Mouse (Mus musculus) intestine, embryonic 16.5 days (tissue): ENCODE results near the gene Bicd2. TPM values are rescaled to one million over a fixed set of nuclear protein-coding genes. Genes with fewer than 3 reads are reported as not detected.
A peak's percentile ranks its signal among the peaks of the same experiment; 100 is the strongest.

Experiments used
- ATAC-seq: fragments of 200-750 bp; cut with Nextera tagmentation; 2 replicates; pipeline ENCODE4 v1.8.0; 2017; ENCODE audit warnings: moderate TSS enrichment, moderate library complexity
- H3K27ac ChIP-seq: fragments of 300-500 bp; sonication (generic); 2 replicates; pipeline ENCODE4 v1.5.1; 2014; ENCODE audit warnings: mild to moderate bottlenecking, low read length
- H3K27me3 ChIP-seq: fragments of 300-500 bp; sonication (generic); replicated peaks from 2 replicates; pipeline ENCODE4 v1.6.1; 2014; ENCODE audit warnings: low read length, control low read depth, mixed read lengths; ENCODE audit not compliant: control insufficient read depth, insufficient read depth
- H3K36me3 ChIP-seq: fragments of 300-500 bp; sonication (generic); 2 replicates; pipeline ENCODE4 v1.6.1; 2014; ENCODE audit warnings: low read length, control low read depth; ENCODE audit not compliant: control insufficient read depth, insufficient read depth
- H3K4me1 ChIP-seq: fragments of 300-500 bp; sonication (generic); 2 replicates; pipeline ENCODE4 v1.6.1; 2014; ENCODE audit warnings: low read length, control low read depth, mixed read lengths; ENCODE audit not compliant: control insufficient read depth, insufficient read depth
- H3K4me2 ChIP-seq: fragments of 300-500 bp; sonication (generic); 2 replicates; pipeline ENCODE4 v1.6.1; 2014; ENCODE audit warnings: low read depth, low read length, control low read depth
- H3K4me3 ChIP-seq: fragments of 300-500 bp; sonication (generic); 2 replicates; pipeline ENCODE4 v1.5.1; 2014; ENCODE audit warnings: mild to moderate bottlenecking, low read length
- H3K9ac ChIP-seq: fragments of 300-500 bp; sonication (generic); 2 replicates; pipeline ENCODE4 v1.6.1; 2014; ENCODE audit warnings: low read depth, low read length
- H3K9me3 ChIP-seq: fragments of 300-500 bp; sonication (generic); 2 replicates; pipeline ENCODE4 v1.6.1; 2016; ENCODE audit warnings: low read length, control low read depth; ENCODE audit not compliant: control insufficient read depth
- whole genome bisulfite sequencing: fragments of 180-500 bp; shearing (Covaris S2); extraction: QIAGEN DNeasy Blood & Tissue Kit; methylation state at CpG from one replicate; pipeline ENCODE4 v1.1.7; 2014; 5-methylcytosine and 5-hydroxymethylcytosine counted together
- polyA plus RNA-seq: library from polyadenylated mRNA; unstranded; fragments of >200 nt; fragmentation: Nextera tagmentation; extraction: Ambion mirVana; gene quantifications from 2 replicates; pipeline ENCODE4 v1.2.1, GENCODE M21; 2015

The Bicd2 gene
- polyA plus RNA-seq, 1 experiment from 2014 or later = 14.7 TPM

DNA sequence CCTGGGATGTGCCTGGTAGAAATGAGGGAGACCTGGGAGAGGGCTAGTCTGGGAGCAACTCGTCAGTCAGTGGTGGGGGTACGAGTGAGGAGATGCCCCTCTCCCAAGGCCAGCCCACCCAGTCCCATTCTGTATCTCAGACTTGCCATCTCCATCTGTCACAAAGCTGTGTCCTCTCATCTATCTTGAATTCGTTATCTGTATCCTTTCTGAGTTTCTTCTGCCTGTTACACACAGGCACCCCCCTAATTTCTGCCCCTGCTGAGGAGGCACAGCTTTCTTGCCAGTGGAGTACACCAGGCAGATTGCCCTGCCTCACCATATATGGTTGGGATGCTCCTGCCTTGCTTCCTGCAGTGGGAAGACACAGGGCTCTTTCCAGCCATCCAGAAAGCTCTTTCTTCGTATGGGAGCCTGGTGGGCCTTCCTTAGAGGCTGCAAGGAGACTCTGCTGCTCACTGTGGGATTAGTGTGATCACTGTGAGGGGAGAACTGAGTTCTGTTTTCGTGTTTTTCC lies 12.7 kb downstream of the Bicd2 start:
- Histone ChIP-seq H3K4me2 (no peak overlapping the region), H3K27ac (no peak overlapping the region)
- no peak; the same call in 1 of the 2 replicates for ATAC-seq

DNA sequence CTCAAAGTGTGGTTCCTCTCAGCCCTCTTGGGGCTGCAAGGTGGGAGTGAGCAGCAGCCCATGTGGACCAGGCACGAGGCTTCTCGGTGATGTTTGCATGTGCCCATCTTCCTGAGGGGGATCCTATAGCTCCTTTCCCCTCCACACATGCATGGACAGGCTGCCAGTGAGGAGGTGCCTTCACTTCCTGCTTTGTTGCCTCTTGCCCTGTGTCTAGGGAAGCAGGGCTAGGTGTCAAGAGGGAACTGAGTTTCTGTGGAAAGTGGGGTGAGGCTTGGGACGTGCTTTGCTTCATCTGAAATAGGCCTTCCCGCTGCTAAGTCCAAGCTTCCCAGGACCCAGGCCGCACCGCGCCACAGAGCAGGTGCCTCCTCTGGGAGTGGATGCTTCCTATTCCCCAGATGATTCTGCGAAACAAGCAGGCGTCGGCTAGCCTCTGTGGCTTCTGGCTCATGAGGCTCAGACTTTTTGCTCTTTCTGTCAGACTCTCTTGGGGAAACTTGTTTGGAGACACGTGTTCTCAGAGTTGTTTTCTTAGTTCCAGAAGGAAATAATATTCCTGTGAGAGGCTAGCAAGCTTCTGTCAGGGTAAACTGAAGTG lies 14.2 kb downstream of the Bicd2 start:
- H3K27ac ChIP-seq = no peak overlapping the region
- no peaks in the 10 kb centered on the region for H3K9me3 ChIP-seq
- peaks cover 7% of the 10 kb centered on the region for H3K4me1 ChIP-seq
- H3K9ac ChIP-seq = no peak overlapping the region
- no peaks in the 10 kb centered on the region for H3K36me3 ChIP-seq
- ATAC-seq = no peak
- no peak overlapping the region for H3K4me2 ChIP-seq
- H3K27me3 ChIP-seq = no peaks in the 10 kb centered on the region
- 84% methylated on average over 11 of the region's 11 CpGs for WGBS
- no peak overlapping the region for H3K4me3 ChIP-seq

More for the DNA sequence above, 12.7 kb downstream of the Bicd2 start:
- WGBS = 72% methylated on average over 5 of the region's 5 CpGs
- no peak overlapping the region for H3K9ac ChIP-seq
- H3K36me3 ChIP-seq = no peaks in the 10 kb centered on the region
- H3K27me3 ChIP-seq = no peaks in the 10 kb centered on the region
- peaks cover 7% of the 10 kb centered on the region for H3K4me1 ChIP-seq
- no peak overlapping the region for H3K4me3 ChIP-seq
- no peaks in the 10 kb centered on the region for H3K9me3 ChIP-seq

DNA sequence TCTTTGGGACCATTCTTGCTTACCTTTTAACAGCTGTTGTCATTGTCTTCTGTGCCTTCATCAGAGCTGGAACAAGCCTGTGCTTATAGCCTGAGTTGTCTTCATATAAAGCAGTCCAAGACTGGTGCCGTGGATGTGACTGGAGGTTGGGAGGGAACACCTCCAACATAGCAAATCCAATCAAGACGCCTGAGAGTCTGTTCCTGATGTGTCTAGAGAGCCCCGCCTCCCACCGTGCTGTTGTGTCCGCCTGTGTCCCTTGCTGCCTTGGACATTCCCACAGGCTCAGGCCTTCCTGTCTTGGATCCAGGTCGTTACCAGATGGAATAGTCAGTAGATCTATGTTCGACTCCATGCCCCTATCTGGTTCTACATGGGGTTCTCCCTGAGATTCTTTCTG lies 14.7 kb downstream of the Bicd2 start:
- Histone ChIP-seq H3K9me3 (no peaks in the 10 kb centered on the region), H3K4me1 (peaks cover 11% of the 10 kb centered on the region), H3K27me3 (no peaks in the 10 kb centered on the region), H3K4me2 (no peak overlapping the region), H3K4me3 (no peak overlapping the region), H3K27ac (no peak overlapping the region), H3K36me3 (no peaks in the 10 kb centered on the region), H3K9ac (no peak overlapping the region)
- ATAC-seq = no peak
- WGBS = 83% methylated on average over 7 of the region's 7 CpGs

DNA sequence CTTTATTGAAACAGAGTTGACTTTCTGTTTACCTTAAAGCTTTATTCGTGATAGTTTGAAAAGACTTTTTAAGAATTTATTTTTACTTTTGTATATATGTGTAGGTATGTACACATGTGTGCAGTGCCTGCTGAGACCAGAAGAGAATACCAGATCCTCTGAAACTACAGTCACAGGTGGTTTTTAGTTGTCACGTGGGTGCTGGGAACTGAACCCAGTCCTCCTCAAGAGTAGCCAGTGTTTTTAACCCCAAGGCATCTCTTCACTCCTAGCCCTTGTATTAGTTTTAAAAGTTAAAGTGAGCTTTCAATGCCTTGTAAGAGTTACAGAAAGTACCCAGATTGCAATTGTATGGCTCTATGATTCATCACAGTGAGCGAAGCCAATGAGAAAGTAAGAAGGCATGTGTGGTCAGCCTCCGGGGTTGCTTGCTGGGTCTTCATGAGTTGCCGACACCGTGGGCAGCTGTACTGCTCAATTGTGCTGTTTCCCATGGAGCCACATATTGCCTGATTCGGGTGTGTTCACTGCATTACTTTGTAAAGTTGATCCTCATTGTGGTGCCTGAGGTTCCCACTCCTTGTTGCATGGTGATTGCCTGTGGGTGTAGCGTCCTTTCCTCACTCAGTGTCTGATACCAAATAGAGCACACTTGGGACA lies 16.1 kb downstream of the Bicd2 start:
- Histone ChIP-seq H3K4me1 (peaks cover 19% of the 10 kb centered on the region), H3K9ac (no peak overlapping the region), H3K4me2 (no peak overlapping the region), H3K27me3 (no peaks in the 10 kb centered on the region), H3K27ac (no peak overlapping the region), H3K36me3 (no peaks in the 10 kb centered on the region), H3K9me3 (no peaks in the 10 kb centered on the region), H3K4me3 (no peak overlapping the region)
- ATAC-seq = no peak
- 92% methylated on average over 8 of the region's 8 CpGs for WGBS

DNA sequence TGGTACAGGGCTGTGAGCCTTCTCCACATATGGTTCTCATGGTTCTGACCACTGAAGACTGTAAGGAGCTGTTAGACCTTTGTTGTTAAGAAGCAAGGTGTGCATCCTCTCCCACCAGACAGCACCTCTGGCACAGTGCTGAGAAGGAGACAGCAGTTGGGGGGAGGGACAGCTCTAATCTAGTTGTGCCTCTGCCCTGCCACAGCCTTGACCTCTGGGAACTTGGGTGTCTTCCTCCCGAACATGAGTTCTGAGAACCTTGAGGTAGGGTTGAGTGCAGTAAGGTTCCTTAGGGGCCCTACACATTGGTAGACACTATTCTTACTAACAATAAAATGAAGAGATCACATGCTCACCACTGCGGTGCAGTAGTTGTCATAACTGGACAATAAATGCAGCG lies 16.8 kb downstream of the Bicd2 start:
- Histone ChIP-seq H3K4me1 (peaks cover 15% of the 10 kb centered on the region), H3K27me3 (no peaks in the 10 kb centered on the region), H3K9ac (no peak overlapping the region), H3K36me3 (no peaks in the 10 kb centered on the region), H3K27ac (no peak overlapping the region), H3K9me3 (no peaks in the 10 kb centered on the region), H3K4me3 (no peak overlapping the region), H3K4me2 (no peak overlapping the region)
- WGBS = 85% methylated on average over 3 of the region's 3 CpGs
- ATAC-seq = no peak

DNA sequence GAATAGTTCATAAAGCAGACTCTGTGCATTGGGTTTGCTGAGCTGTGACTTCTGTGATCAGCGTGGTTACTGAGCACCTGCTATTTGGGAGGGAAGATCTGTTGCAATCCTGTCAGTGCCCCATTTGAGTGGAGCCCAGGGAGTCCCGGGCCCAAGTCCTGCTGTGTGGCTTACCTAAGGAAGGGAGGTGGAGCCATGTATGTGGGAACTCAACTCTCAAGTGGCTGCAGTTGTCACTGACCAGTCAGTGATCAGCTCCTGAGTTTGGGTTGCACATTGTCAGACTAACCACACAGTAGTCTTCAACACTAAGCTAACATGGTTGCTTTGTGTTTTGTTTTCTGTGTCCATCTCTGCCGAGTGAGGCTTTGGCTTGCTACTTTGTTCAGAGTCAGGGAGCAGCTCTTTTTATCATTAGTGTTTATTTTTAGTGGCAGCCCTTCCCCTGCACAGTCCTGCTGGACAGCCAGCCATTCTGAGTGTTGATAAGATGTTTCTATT lies 19.6 kb downstream of the Bicd2 start:
- H3K27ac ChIP-seq = no peak overlapping the region
- H3K27me3 ChIP-seq = no peaks in the 10 kb centered on the region
- 21% methylated on average over 3 of the region's 3 CpGs for WGBS
- ATAC-seq = no peak
- H3K4me1 ChIP-seq = peaks cover 20% of the 10 kb centered on the region
- no peak overlapping the region for H3K4me3 ChIP-seq
- H3K36me3 ChIP-seq = no peaks in the 10 kb centered on the region
- H3K9me3 ChIP-seq = no peaks in the 10 kb centered on the region
- no peak overlapping the region for H3K9ac ChIP-seq
- no peak overlapping the region for H3K4me2 ChIP-seq

DNA sequence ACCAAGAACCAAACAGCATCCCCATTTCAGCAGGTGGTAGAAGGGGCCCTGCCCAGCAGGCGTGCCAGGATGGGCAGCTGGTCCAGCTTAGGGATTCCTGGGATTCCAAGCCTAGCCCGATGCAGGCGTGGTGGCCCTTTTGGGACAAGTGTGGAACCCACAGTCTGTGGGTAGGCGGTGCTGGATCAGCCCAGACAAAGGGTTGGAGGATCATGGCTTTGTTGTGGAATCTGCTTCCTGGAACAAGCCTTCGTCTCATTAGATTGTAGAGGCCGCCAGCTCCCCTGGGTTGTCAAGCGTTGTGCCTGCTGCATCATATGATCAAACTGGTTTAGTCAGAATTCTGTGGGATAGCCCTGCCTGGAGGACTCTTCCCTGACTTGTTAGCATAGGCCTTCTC lies 21.0 kb downstream of the Bicd2 start:
- Histone ChIP-seq H3K27me3 (no peaks in the 10 kb centered on the region), H3K36me3 (no peaks in the 10 kb centered on the region), H3K27ac (no peak overlapping the region), H3K9me3 (no peaks in the 10 kb centered on the region), H3K4me2 (no peak overlapping the region), H3K9ac (0 out of 2 replicates have a peak overlapping the region, but pooled peaks have one; percentile 12), H3K4me3 (no peak overlapping the region), H3K4me1 (peaks cover 20% of the 10 kb centered on the region)
- WGBS = 73% methylated on average over 7 of the region's 7 CpGs
- ATAC-seq = peak; percentile 22; the same call in 1 of the 2 replicates

DNA sequence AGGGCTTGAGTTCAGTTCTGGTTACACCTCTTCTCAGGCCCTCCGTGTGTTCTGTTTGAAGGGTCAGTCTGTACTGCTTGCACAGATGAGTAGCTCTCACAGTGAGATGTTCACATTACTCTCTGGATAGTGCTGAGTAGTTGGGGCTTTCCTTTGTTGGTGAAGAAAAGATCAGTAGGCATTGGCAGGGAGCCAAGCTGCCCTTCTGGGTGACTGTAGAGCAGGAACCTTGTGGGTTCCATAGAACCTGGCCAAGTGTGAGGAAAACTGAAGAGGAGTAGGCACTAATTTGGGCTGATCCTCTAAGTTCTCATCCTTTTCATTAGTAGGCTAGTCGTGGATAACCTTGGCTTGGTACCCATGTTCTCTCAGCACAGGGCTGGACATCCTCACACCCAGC lies 21.4 kb downstream of the Bicd2 start:
- Histone ChIP-seq H3K4me1 (peaks cover 23% of the 10 kb centered on the region), H3K4me3 (no peak overlapping the region), H3K9me3 (no peaks in the 10 kb centered on the region), H3K36me3 (no peaks in the 10 kb centered on the region), H3K4me2 (no peak overlapping the region), H3K9ac (no peak overlapping the region), H3K27me3 (no peaks in the 10 kb centered on the region), H3K27ac (no peak overlapping the region)
- WGBS = 84% methylated on average over 2 of the region's 2 CpGs
- ATAC-seq = 0 out of 2 replicates have a peak, but pooled peaks have one; percentile 3

DNA sequence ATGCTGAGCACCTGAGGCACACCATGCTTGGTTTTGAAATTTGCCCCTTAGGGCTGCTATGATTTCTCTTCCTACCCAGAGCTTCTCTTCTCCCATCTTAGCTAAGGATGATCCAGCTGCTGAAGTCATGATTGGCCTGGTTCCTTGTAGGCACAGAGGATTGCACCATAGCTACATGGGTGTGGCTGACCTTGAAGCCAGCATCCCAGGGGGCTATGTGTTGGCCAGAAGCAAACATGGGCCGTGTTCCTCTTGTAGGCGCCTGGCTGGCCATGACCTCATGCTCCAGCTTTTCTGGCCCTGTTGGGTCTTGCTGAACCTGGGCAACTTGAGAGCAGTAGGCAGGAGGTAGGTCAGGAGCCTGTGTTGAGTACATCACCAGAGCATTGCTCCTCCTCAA lies 23.3 kb downstream of the Bicd2 start:
- no peaks in the 10 kb centered on the region for H3K9me3 ChIP-seq

More for the DNA sequence above, 23.3 kb downstream of the Bicd2 start:
- Histone ChIP-seq H3K4me2 (no peak overlapping the region), H3K27ac (no peak overlapping the region), H3K27me3 (no peaks in the 10 kb centered on the region), H3K4me3 (no peak overlapping the region), H3K36me3 (peaks cover 3% of the 10 kb centered on the region), H3K4me1 (peaks cover 24% of the 10 kb centered on the region), H3K9ac (no peak overlapping the region)
- WGBS = 67% methylated on average over 2 of the region's 2 CpGs
- no peak for ATAC-seq
